Mouse (Mus musculus) heart, postnatal 25 days (tissue): ENCODE results near the gene Gm20425. TPM values are rescaled to one million over a fixed set of nuclear protein-coding genes. Genes with fewer than 3 reads are reported as not detected.
A peak's percentile ranks its signal among the peaks of the same experiment; 100 is the strongest.

Experiments used
- DNase-seq: peaks from one replicate; pipeline ENCODE4 v3.0.0; 2022; ENCODE audit warnings: low spot score
- intact Hi-C: fragments of 180-260 bp; cut with DNase I; formaldehyde crosslinking; loops from one replicate; pipeline ENCODE4 v1.15.1; 2025
- total RNA-seq, 2 experiments: library from RNA; stranded (reverse); gene quantifications; 2 replicates each; pipeline ENCODE4 v1.2.3; 2021

The Gm20425 gene
- 1 to 10 TPM; 6.7 to 8.0 TPM for total RNA-seq

DNA sequence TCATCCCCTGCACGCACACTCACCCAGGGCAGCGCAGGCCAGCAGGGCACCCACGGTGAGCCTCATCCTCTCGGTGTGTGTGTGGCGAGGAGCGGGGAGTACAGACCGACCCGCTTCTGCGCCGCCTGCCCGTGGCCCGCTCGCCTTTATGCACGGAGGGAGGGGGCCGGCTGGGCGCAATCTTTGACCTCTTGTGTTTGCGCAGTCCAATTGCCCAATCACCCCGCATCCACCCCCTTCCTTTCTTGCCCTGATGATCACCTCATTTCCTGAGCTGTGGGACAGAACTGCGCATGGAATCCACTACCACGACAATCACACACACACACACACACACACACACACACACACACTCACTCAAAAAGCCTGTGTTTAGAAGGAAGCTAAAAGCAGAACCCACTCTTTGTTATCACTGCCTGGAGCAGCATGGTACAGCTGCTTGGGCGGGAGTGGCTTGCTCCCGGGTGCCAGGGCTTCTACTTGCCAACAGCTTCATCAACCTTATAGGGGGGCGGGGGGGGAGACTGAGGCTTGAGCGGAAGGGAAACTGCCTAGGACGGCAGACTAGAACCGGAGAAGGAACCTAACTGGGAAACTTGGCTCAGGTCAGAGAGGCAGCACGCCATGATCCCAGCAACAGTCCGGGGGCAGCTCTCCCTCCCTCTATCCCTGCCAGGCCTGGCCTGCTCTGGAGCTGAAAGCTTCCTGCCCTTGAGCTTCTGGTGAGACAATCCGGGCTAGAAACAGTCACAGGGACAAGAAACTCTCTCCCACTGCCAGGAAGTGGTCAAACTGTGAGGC is at the start of gene Gm20425, which contains the start of gene Trf:
Gm20425 (minus strand) TSS at position 157 of the 801 bp plus-strand sequence.
Trf (minus strand) TSS at position 294 of the 801 bp plus-strand sequence.
- intact Hi-C loops = no loop called here
- peak; percentile 52 for DNase-seq

DNA sequence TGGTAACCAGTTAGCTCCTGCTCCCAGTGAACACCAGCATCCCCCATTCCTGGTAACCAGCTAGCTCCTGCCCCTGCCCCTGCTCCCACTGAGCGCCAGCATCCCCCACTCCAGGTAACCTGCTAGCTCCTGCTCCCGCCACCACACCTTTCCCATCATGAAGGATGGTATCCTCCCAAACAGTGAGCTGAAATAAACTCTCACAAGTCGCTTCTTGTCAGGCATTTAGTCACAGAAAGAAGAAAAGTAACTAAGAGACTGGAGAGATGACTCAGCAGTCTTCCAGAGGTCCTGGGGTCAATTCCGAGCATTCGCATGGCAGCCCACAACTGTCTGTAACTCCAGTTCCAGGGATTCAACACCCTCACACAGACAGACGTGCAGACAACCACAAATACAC is 46.8 kb upstream of the Gm20425 start:
- intact Hi-C loops = no loop called here
- DNase-seq = no peak

DNA sequence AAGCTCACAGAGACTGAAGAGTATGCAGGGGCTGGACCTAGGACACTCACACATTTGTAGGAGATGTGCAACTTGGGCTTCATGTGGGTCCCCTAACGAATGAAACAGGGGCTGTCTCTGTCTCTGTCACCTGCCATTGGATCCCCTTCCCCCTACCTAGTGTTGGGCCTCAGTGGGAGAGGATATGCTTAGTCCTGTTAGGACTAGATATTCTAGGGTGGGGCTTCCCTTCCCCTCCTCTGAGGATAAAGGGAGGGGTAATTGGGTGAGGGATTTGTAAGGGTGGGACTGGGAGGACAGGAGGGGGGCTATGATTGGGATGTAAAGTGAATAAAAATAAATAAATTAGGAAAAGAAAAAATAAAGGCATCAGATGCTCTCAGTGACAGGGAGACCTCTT is 45.6 kb upstream of the Gm20425 start:
- no peak for DNase-seq
- intact Hi-C loops = no loop called here

DNA sequence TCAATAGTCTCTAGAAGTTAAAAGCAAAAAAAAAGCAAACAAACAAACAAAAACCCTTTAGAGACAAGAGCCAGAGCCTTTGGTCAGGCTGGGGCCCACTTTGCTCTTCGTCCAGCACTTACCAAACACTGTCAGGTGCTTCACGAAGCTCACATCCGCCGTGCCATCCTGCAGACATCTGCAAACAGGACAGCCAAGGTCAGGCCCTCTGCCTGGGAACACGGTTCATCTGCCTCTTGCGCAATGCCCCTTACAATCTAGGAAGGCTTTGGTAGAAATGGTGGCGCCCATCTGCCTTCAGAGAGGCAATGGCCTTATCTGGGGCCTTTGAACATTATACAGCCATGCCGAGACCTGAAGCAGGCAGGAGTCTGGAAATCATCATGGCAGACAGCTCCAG is 44.7 kb upstream of the Gm20425 start:
- intact Hi-C loops = no loop called here
- DNase-seq = no peak

DNA sequence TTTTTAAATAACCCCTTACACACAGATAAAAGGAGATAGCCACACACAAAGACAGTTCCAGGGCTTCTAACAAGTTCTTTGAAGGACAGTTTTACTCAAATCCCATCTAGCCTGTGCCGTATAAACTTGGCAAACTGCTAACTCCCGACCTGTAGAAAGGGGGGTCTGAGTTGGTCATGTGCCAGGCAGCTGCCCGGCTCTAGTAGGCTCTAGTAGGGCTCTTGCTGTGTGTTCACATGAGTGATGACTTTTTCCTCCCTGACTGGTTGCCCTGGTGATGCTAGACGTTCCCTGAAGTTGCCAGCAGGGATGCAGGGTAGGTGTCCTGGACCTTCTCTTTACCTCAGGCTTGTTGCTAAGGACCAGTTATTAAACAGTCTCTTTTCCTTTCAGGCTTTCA is 41.0 kb upstream of the Gm20425 start:
- DNase-seq = no peak
- intact Hi-C loops = no loop called here

DNA sequence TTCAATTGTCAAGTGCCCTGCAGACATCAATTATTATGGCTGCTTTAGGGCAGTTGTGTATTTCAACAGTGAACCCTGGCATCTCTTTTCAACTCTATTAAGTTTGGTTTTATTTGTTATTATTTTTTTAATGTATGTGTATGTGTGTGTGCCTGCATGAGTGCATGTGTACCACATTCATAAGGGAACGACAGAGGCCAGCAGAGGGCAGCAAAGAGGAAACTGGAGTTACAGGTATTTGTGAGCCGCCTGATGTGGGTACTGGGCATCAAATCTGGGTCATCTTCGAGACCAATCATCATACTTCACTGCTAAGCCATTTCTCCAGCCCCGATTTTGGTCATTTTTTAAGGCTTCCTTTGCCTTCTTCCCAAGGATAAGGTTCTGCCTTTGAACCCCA is 35.7 kb upstream of the Gm20425 start:
- DNase-seq = no peak
- intact Hi-C loops = no loop called here

DNA sequence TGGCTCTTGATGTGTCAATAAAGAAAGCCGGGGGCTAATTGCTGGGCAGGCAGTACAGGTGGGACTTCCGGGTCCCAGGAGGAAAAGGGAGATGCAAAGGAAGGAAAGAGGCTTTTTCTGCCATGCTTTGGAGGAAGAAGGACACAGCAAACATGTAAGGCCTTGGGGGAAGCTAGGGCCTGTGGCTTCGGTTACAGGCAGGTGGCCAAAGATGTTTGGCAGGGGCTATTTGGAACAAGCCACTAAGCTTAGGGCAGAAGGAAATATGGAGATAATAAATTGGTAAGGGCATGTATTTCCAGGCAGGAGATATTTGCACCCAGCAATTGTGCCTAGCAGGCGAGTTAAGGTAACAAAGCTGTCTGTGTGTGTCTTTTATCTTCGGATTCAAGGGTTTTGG is 22.8 kb upstream of the Gm20425 start:
- no peak for DNase-seq
- intact Hi-C loops = no loop called here

DNA sequence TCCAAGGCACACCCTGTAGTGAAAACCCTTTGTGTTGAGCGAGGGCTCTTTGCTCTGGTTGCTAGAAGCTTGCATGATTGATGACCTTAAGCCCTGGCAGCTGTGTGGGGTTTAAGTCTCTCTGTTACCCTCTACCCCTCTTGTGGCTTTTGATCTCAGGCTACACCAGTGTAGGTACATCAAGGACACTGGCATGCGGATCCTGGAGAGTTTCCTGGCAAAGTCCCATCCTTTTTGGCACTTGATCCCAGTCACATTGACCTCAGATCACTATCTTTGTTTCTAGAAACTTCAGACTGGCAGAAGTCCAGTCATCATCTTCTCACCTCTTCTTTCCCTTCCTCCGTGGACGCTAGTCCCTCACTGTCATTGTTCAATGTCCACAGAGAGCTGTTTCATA is 18.5 kb upstream of the Gm20425 start:
- DNase-seq = no peak
- intact Hi-C loops = no loop called here

DNA sequence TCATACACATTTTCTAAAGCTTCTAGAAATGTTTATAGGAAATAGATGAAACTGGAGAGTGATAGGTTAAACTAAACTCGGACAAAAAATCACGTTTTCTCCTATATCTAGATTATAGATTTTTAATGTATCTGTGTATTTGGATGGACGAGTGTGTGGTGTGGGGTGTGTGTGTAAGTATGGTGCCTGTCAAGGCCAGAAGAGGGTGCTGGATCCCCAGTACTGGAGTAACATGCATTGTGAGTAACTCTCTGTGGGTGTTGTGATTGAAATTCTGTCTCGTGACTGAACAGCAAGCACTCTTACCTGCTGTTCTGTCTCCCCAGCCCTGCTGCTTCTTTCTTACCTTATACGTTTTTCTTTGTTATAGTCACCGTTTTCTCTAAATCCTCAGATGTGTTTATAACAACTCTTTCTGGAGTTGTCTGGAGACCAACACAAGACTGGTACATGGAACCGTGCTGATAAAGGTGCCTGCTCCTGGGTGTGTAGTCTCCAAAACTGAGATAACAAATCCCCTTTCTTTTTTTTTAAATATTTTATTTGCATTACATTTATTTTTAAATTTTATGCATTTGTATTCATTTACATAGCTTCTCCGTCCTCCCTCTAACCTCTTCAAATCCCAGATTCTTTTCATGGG is 16.5 kb upstream of the Gm20425 start:
- DNase-seq = no peak
- intact Hi-C loops = no loop called here

DNA sequence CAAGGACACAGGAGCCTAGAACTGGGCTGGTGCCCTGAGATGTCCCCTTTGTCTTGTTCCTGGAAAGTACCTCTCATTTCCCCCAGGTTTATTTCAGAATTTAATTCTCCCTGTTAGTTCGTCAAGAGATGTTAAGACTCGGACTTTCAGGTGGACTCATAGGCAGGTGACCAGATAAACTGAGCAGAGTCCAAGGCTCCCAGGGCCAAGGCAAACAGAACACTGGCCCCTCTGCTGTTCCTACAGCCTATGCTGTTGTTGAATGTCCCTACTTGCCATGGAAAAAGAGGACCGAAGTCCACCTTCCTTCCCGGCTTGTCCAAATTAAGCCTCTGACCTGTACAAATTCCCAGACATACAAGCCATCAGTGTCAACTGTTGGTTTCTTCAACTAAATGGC is 13.5 kb upstream of the Gm20425 start:
- no peak for DNase-seq
- intact Hi-C loops = no loop called here

DNA sequence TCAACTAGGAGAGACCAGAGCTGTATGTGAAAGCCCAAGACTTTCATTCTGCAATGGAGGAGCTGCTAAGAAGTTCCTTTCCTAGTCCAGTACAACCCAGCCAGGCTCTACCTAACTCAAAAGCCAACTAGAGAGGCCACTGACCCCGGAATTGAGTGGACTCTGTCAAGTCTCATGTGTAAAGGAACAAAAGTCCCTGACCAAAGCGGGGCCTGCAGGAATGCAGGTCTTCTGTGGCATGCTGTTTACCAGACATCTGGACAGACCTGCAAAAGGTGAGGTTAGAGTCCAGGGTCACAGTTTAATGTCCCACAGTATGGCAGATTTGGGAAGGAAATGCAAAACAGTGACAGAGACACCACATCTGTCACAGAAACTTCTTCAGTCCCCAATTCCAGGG is 11.1 kb upstream of the Gm20425 start:
- DNase-seq = no peak
- intact Hi-C loops = no loop called here

DNA sequence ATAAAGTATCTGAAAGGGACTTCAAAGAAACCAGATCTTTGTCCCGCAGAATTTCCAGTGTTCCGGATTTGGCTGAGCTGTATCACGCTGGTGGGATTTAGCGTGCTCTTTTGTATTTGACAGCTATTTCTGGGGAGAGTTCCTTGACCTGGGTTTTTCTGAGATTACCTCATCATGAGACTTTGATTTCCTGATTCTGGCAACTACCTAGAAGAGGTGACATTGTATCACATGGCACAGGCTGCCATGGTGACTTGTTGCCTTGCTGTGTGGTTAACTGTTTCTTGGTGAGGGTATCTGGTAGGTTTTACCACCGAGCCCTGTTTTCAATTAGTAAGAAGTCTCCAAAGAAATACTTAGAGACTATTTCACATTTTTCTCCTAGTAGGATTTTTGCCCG is 9.4 kb upstream of the Gm20425 start:
- no peak for DNase-seq
- intact Hi-C loops = no loop called here

DNA sequence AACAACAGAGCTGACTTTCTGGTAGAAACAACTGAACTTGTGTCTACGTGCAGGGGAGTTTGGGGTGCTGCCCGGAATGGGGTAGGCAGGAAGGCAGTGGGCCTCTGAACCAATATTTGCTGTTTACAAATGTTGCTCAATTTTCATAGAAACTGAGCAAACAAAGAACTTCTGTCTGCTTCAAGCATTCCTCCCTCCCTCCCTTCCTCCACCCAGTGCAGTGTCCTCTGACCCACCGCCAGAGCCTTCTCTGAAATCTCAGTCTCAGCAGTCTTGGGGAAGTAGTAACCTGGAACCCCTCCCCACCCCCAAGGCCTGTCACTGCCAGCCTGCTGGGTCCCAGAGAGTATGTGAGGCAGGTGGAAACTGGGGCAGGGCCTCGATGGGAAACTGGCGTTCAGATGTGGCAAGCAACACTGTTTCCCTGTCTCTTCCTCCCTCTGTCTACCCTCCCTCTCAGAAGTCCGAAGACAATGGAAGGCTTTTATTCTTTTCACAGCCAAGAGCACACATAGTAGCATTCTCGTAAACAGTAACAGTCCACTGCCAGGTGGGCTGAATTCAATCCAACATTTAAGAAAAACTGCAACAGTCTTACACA is 4.6 kb upstream of the Gm20425 start:
- DNase-seq = no peak
- intact Hi-C loops = no loop called here

DNA sequence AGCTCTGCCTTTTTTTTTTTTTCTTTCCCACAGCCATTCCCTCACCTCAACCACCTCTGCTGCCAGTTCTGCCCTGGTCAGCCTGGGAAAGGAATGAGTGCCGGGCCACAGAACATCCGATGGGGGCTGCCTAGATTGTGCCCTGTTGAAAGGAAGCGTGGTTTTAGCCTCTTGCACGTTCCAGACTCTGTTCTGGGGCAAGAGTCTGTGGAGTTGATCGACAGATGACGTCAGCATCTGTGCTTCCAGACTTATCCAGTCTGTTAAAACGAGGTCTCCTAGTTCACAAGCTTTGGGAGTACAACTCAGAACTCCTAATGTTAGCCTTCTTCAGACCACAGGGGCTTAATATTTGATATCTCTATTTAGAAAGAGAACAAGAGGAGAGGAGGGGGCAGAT is 4.0 kb upstream of the Gm20425 start:
- intact Hi-C loops = no loop called here
- no peak for DNase-seq

DNA sequence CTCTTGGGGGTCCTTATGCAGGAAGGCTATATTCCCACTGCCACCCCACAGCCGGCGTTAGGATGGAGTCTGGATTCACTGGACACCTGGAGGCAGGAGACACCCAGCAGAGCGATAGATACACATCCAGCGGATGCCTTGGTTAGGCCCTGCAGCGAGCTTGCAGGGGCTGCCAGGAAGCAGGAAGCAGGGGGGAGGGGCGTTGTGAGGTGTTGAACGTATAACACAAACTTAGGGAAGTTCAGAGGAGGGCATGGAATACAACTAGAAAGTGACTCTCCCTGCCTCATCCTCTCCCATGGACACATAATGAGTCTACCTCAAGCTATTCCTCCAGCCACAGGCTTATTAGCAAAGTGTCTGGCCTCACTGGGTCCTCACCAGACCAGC is 2.9 kb upstream of the Gm20425 start:
- intact Hi-C loops = no loop called here

DNA sequence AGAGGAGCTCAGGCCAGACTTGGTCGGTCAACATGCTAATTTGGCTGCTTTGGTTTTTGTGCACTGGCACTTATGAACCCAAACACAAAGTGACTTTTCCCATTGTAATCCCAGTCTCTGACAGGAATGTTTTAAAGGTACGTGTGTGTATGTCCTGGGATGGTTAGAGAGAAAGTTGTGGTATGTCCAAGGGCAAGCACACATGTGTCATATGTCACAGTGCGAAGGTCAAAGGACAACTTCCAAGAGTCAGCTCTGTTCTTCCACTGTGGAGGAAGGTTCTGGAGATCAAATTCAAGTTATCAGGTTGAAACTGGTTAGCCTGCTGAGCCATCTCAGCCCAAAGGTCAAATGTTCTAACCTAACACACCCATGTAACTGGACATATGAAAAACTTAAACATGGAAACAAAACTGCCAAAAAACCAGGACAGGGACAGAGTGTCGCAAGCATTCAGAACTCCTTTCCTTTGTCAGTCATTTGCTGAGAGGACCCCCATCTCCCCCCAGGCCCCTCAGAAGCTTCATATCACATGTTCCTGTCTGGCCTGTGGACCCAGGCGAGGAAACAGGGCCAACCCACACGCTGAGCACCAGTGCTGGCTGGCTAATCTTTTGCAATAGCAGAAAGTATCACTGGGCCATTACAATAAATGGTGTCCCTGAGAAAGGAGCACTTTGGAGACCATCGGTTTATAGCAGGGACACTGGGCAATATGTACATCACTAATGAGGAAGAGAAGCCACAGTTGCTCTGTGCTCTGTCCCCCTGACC is 2.3 kb upstream of the Gm20425 start:
- intact Hi-C loops = no loop called here
- DNase-seq = no peak

More for the DNA sequence above, 2.9 kb upstream of the Gm20425 start:
- no peak for DNase-seq

DNA sequence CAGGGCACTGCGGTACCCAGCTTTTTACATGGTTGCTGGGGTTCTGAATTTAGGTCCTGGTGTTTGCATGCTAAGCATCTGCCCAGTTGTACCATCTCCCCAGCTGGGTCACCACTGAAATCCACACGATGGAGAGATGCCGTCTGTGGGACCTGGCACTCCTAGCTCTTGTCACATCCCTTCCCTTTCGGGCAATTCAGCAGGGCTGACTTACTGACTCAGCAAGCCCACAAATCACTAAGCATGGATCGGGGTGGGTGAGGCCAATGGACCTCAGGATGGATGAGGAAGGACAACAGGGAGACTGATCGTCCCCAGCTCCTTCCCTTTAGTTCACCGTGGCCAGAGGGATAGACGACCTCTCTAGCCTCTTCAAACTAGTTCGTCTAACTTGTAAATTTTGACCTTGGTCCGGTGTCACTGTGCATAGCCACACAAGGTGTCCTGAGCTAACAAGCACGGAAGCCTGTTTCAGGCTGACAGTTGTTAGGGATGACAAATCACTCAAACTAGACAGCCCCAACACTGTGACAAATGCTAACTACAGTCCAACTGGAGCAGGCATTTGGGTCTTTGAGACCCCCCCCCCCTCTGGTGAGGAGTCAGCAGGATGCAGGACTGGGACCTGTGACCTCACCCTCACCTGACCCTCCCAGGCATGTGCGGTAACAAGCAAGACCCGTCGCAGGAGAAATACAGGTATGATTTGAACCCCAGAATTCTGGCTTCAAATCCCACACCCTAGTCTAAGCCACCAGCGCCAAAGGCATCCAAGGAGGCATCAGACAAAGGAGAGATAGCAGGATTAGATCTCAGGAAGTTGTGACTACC is 855 bp downstream of the Gm20425 start:
- intact Hi-C loops = loop anchor here (5.0 kb wide), 1 partner anchor 73 kb away; no protein-coding TSS in a partner anchor
- DNase-seq = no peak

DNA sequence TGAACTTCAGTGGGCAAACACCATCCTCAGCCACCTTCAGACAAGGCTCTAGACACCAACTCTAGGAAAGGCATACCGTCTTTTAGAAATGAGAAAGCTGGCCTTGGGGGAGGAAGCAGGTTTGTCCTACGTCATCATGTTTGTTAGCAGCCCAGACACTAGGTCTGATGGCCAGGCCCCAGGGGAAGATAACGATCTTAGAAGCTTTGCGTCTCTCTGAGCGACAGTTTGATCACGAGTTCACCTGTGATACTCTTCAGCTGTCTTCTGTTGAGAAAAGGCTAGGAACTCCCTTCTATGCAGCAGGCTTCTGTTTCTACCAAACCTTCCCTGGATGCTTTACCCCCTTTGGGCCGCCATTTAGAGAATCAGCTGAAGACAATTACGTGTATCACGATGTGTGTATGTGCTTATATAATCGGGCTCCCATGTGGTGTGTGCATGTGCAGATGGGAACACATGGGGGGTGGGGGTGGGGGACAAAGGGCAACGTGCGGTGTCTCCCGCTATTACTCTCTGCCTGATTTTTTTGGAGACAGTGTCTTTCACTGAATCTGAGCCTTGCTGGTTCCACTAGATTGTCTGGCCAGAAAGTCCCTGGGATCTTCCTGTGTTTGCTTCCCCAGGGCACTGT is 1.6 kb downstream of the Gm20425 start:
- no peak for DNase-seq
- intact Hi-C loops = loop anchor here (5.0 kb wide), 1 partner anchor 74 kb away; no protein-coding TSS in a partner anchor

DNA sequence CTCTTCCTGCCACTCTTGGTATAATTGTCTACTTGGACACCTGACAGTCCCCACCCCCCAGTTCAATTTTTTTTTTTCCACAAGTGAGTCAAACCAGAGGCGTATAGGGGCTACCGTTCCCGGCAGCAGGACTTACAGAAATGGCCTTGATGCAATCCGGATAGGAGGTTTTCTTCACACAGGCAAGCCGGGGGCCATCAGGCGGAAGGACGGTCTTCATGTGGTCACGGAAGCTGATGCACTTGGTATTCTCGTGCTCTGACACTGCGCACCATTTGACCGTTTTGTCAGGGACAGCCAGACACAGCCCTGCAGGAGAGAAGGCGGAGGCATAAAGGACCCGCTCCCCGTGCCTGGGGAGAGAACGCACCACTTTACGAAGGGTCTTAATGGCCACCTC is 2.3 kb downstream of the Gm20425 start:
- no peak for DNase-seq
- intact Hi-C loops = loop anchor here (5.0 kb wide), 1 partner anchor 75 kb away; no protein-coding TSS in a partner anchor
